Mouse (Mus musculus) heart, embryonic 14.5 days (tissue): ENCODE measurements around the gene Ankrd6. TPM values are rescaled to one million over a fixed set of nuclear protein-coding genes. Genes with fewer than 3 reads are reported as not detected.

Experiments used
- ATAC-seq: fragments of 200-750 bp; cut with Nextera tagmentation; 2 replicates; pipeline ENCODE4 v1.8.0; 2017; ENCODE audit warnings: low read depth, moderate TSS enrichment; ENCODE audit not compliant: insufficient number of reproducible peaks, insufficient read depth, low FRiP score
- H3K27ac ChIP-seq, 2 experiments: fragments of 200-500 bp in 1 of 2; fragments of 300-500 bp in 1 of 2; sonication (generic) in 1 of 2; replicated peaks in 1 of 2; 2 replicates each; pipeline ENCODE4 v1.5.1; 2012 to 2014; ENCODE audit warnings: low read depth in 2 of 2, low read length in 2 of 2, control low read depth in 1 of 2, mild to moderate bottlenecking in 1 of 2, mixed read lengths in 1 of 2; ENCODE audit not compliant: control insufficient read depth in 1 of 2, insufficient read depth in 1 of 2
- H3K27me3 ChIP-seq: fragments of 300-500 bp; sonication (generic); 2 replicates; pipeline ENCODE4 v1.6.1; 2014; ENCODE audit warnings: mild to moderate bottlenecking, low read length, control low read depth; ENCODE audit not compliant: control insufficient read depth, insufficient read depth
- H3K36me3 ChIP-seq: fragments of 300-500 bp; sonication (generic); 2 replicates; pipeline ENCODE4 v1.6.1; 2014; ENCODE audit warnings: mild to moderate bottlenecking, control low read depth, low read length, mixed read lengths; ENCODE audit not compliant: control insufficient read depth, insufficient read depth
- H3K4me1 ChIP-seq, 2 experiments: fragments of 200-500 bp in 1 of 2; fragments of 300-500 bp in 1 of 2; sonication (generic) in 1 of 2; 2 replicates each; pipeline ENCODE4 v1.6.1; 2012 to 2014; ENCODE audit warnings: low read length in 2 of 2, control low read depth in 1 of 2, mixed read lengths in 1 of 2; ENCODE audit not compliant: control insufficient read depth in 2 of 2, insufficient read depth in 2 of 2
- H3K4me2 ChIP-seq: fragments of 300-500 bp; sonication (generic); 2 replicates; pipeline ENCODE4 v1.6.1; 2014; ENCODE audit warnings: mild to moderate bottlenecking, low read length
- H3K4me3 ChIP-seq, 2 experiments: fragments of 200-500 bp in 1 of 2; fragments of 300-500 bp in 1 of 2; sonication (generic) in 1 of 2; 2 replicates each; pipeline ENCODE4 v1.5.1; 2012 to 2014; ENCODE audit warnings: low read length in 2 of 2, mild to moderate bottlenecking in 2 of 2, control low read depth in 1 of 2, low read depth in 1 of 2, moderate library complexity in 1 of 2; ENCODE audit not compliant: control insufficient read depth in 1 of 2, insufficient read depth in 1 of 2
- H3K9ac ChIP-seq: fragments of 300-500 bp; sonication (generic); 2 replicates; pipeline ENCODE4 v1.6.1; 2014; ENCODE audit warnings: mild to moderate bottlenecking, low read length
- H3K9me3 ChIP-seq: fragments of 300-500 bp; sonication (generic); 2 replicates; pipeline ENCODE4 v1.6.1; 2016; ENCODE audit warnings: low read length, control low read depth; ENCODE audit not compliant: control insufficient read depth
- WGBS: fragments of 180-500 bp; shearing (Covaris S2); extraction: QIAGEN DNeasy Blood & Tissue Kit; methylation state at CpG from one replicate; pipeline ENCODE4 v1.1.7; 2014; 5-methylcytosine and 5-hydroxymethylcytosine counted together
- polyA plus RNA-seq: library from polyadenylated mRNA; unstranded; fragments of >200 nt; fragmentation: Nextera tagmentation; extraction: Ambion mirVana; gene quantifications from 2 replicates; pipeline ENCODE4 v1.2.1, GENCODE M21; 2014

Ankrd6 gene
- polyA plus RNA-seq, 1 experiment from 2014 or later = 4.5 TPM

DNA sequence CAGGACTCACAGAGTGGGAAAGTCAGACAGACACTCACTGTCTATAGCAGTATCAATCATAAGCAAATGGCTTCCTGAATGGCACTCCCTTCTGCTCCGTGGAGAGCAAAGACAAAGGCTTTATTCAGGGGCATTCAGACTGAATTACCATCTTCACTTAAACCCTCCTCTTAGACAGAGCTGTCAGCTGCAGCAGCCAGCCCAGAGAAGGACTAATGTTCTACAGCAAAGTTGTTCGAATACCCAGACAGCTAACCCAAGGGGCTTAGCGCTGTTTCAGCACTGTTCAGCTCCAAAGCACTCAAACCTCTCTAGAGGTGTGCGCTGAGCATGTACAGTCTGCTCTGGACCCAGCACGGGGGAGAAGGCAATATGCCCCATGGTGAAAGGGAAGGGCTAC is 32.1 kb downstream of the Ankrd6 start:
- ATAC-seq = no peak
- Histone ChIP-seq H3K9ac (no peak overlapping the region), H3K4me1 (peaks cover 8% of the 10 kb centered on the region in 2 experiments; a peak in 3 of 4 replicates), H3K4me3 (no peak overlapping the region), H3K4me2 (no peak overlapping the region), H3K27me3 (no peaks in the 10 kb centered on the region), H3K9me3 (no peaks in the 10 kb centered on the region), H3K36me3 (no peaks in the 10 kb centered on the region), H3K27ac (no peak overlapping the region)
- 57% methylated on average over 5 of the region's 5 CpGs for WGBS

DNA sequence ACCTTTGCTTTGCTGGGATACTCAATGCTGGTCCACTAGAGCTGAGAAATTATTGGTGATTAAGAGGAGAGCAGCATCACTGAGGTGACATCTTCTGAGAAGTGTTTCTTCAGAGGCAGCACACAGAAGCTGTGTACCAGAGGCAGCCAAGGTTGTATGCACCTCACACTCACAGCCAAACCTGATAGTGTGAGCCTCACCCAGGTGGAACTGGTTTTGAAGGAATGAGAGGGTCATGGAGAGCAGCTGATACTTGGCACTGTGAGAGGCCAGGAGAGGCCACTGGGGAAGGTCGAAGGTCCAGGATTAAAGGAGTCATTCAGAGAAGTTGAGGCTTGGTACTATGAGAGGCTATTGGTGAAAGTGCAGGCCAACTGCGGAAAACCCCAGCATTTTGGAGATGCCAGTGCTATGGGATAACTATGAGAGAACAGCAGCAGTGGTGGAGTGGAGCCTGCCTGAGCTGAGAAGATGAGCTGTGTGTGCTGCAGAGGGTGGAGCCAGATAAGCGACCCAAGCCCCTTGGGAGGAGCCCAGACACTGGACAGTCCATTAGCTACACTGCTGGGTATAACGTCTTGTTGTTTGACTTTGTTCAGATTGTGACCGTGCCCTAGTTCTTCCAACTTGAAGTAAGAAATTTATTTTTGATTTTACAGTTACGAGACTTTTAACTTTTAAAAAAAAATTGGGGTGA is 33.8 kb downstream of the Ankrd6 start:
- Histone ChIP-seq H3K9me3 (no peaks in the 10 kb centered on the region), H3K4me2 (no peak overlapping the region), H3K4me3 (no peak overlapping the region), H3K9ac (no peak overlapping the region), H3K27ac (no peak overlapping the region), H3K36me3 (no peaks in the 10 kb centered on the region), H3K27me3 (no peaks in the 10 kb centered on the region), H3K4me1 (peaks cover 0 to 4% of the 10 kb centered on the region in 2 experiments; a peak in 1 of 4 replicates)
- WGBS = 57% methylated on average over 6 of the region's 6 CpGs
- no peak for ATAC-seq

DNA sequence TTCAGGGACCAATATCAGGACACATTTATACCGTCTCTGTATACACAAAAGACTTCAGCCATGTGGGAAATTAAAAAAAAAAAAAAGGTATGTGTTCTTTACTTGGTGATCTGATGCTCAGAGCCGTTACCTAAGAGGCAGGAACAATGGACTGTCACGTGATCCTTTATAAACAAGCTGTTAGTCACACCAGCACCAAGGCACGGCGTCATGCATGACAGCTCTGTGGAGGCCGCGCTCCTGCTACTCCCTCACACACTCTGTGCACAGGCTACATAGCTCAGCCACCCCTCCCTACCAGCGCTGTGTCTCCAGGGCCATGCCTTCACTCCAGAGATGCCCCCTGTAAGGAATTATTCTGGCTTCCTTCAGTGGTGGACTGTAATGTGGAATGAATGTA is 34.7 kb downstream of the Ankrd6 start:
- no peak overlapping the region for H3K9ac ChIP-seq
- no peak overlapping the region for H3K4me3 ChIP-seq
- peaks cover 0 to 4% of the 10 kb centered on the region in 2 experiments; a peak in 1 of 4 replicates for H3K4me1 ChIP-seq
- no peaks in the 10 kb centered on the region for H3K9me3 ChIP-seq
- no peak overlapping the region for H3K4me2 ChIP-seq
- no peak for ATAC-seq
- no peaks in the 10 kb centered on the region for H3K36me3 ChIP-seq
- H3K27me3 ChIP-seq = no peaks in the 10 kb centered on the region
- no peak overlapping the region for H3K27ac ChIP-seq
- WGBS = 59% methylated on average over 8 of the region's 8 CpGs

- Histone ChIP-seq H3K36me3 (no peaks in the 10 kb centered on the region), H3K4me2 (no peak overlapping the region), H3K4me1 (peaks cover 5 to 28% of the 10 kb centered on the region in 2 experiments), H3K27me3 (no peaks in the 10 kb centered on the region), H3K9ac (no peak overlapping the region), H3K27ac (no peak overlapping the region), H3K9me3 (no peaks in the 10 kb centered on the region), H3K4me3 (no peak overlapping the region)
- 88% methylated on average over 1 of the region's 1 CpGs for WGBS
- ATAC-seq = no peak
These were observed 40.6 kb downstream of the Ankrd6 start for GRCm38 (mm10) chr4:32909996-32910395.

- 51% methylated on average over 3 of the region's 3 CpGs for WGBS
- Histone ChIP-seq H3K4me1 (peaks cover 5 to 28% of the 10 kb centered on the region in 2 experiments), H3K27ac (no peak overlapping the region), H3K27me3 (no peaks in the 10 kb centered on the region), H3K4me2 (no peak overlapping the region), H3K9me3 (no peaks in the 10 kb centered on the region), H3K4me3 (no peak overlapping the region), H3K9ac (no peak overlapping the region), H3K36me3 (no peaks in the 10 kb centered on the region)
- no peak for ATAC-seq
These were observed 41.2 kb downstream of the Ankrd6 start for GRCm38 (mm10) chr4:32909241-32909979.

- no peak overlapping the region for H3K9ac ChIP-seq
- ATAC-seq = no peak
- 67% methylated on average over 3 of the region's 3 CpGs for WGBS
- H3K4me3 ChIP-seq = no peak overlapping the region
- no peaks in the 10 kb centered on the region for H3K9me3 ChIP-seq
- H3K27me3 ChIP-seq = no peaks in the 10 kb centered on the region
- H3K4me2 ChIP-seq = no peak overlapping the region
- H3K36me3 ChIP-seq = no peaks in the 10 kb centered on the region
- H3K4me1 ChIP-seq = peaks cover 5 to 28% of the 10 kb centered on the region in 2 experiments
- H3K27ac ChIP-seq = no peak overlapping the region
These were observed 43.0 kb downstream of the Ankrd6 start for GRCm38 (mm10) chr4:32907631-32908030.

DNA sequence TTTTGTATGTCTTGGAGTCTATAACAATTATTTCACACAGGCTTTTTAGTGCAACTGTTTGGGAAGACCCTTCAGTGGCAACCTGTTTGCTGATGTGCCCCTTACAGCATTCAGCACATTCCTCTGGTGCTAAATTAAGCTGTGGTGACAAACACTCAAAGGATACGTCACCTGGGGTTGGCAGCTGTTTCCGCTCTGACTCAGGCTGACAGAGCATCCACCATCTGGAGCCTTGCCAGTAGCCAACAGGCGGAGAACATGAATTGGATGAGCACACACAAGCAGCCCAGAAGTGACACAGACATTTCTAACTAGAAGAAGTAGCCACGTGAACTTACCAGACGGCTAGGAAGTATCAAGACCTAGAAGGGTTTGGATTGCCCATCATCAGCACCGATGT is 44.0 kb downstream of the Ankrd6 start:
- H3K27me3 ChIP-seq = no peaks in the 10 kb centered on the region
- H3K27ac ChIP-seq = peak overlapping the region; percentile 15 to 64; a peak in 3 of 4 replicates
- ATAC-seq = peak; percentile 74
- no peak overlapping the region for H3K4me3 ChIP-seq
- no peaks in the 10 kb centered on the region for H3K36me3 ChIP-seq
- peak overlapping the region; percentile 40; the same call in 1 of the 2 replicates for H3K4me2 ChIP-seq
- H3K9ac ChIP-seq = no peak overlapping the region
- no peaks in the 10 kb centered on the region for H3K9me3 ChIP-seq
- 11% methylated on average over 6 of the region's 6 CpGs for WGBS
- peaks cover 5 to 28% of the 10 kb centered on the region in 2 experiments for H3K4me1 ChIP-seq
